Mouse (Mus musculus) ES-Bruce4 (cell line): ENCODE measurements at regions not wholly inside any gene's neighbourhood (a gene's known extent, or its start where the extent isn't known, plus 50 kb on each side); places are given as distances from the start of the nearest gene placed in this dataset.

Experiments
- H3K27ac ChIP-seq: 2 replicates; pipeline ENCODE4 v1.5.1; 2012; ENCODE audit warnings: low read length, inconsistent platforms; ENCODE audit not compliant: insufficient read depth
- H3K27me3 ChIP-seq: 2 replicates; pipeline ENCODE4 v1.6.1; 2012; ENCODE audit warnings: mild to moderate bottlenecking, low read length, inconsistent platforms; ENCODE audit not compliant: control insufficient read depth, poor library complexity, insufficient read depth, severe bottlenecking
- H3K36me3 ChIP-seq: 2 replicates; pipeline ENCODE4 v1.6.1; 2012; ENCODE audit warnings: inconsistent platforms, mild to moderate bottlenecking, low read length, moderate library complexity; ENCODE audit not compliant: control insufficient read depth, poor library complexity, insufficient read depth, severe bottlenecking
- H3K4me1 ChIP-seq: one replicate; pipeline ENCODE4 v1.8.1; 2011; ENCODE audit warnings: low read length; ENCODE audit not compliant: control insufficient read depth, insufficient read depth
- H3K4me3 ChIP-seq: 2 replicates; pipeline ENCODE4 v1.5.1; 2011; ENCODE audit warnings: low read depth, mild to moderate bottlenecking, low read length
- H3K9ac ChIP-seq: 2 replicates; pipeline ENCODE4 v1.6.1; 2012; ENCODE audit warnings: low read depth, mild to moderate bottlenecking, inconsistent platforms; ENCODE audit not compliant: poor library complexity, severe bottlenecking
- H3K9me3 ChIP-seq: replicated peaks from 2 replicates; pipeline ENCODE4 v1.6.1; 2012; ENCODE audit warnings: mild to moderate bottlenecking, low read length, inconsistent platforms; ENCODE audit not compliant: control insufficient read depth, poor library complexity, insufficient read depth, severe bottlenecking
- CTCF ChIP-seq: IDR thresholded peaks from one replicate; pipeline ENCODE4 v1.8.1; 2011; ENCODE audit warnings: low read depth, low read length
- EP300 ChIP-seq: IDR thresholded peaks from 2 replicates; pipeline ENCODE4 v1.6.1; 2011; ENCODE audit warnings: low read depth, low read length; ENCODE audit not compliant: insufficient read depth
- POLR2A ChIP-seq: IDR thresholded peaks from one replicate; pipeline ENCODE4 v1.8.1; 2011; ENCODE audit warnings: low read length; ENCODE audit not compliant: insufficient read depth

GRCm38 (mm10) chr10:8059769-8060168 lies 103.7 kb upstream of the Tab2 start:
- TF ChIP-seq CTCF (no peak), POLR2A (no peak), EP300 (no peak)
- no peak overlapping the region for H3K9ac ChIP-seq
- H3K4me1 ChIP-seq, result no peaks in the 10 kb centered on the region
- peaks cover 9% of the 10 kb centered on the region for H3K9me3 ChIP-seq
- no peaks in the 10 kb centered on the region for H3K36me3 ChIP-seq
- H3K27ac ChIP-seq, result no peak overlapping the region
- no peaks in the 10 kb centered on the region for H3K27me3 ChIP-seq
- no peak overlapping the region for H3K4me3 ChIP-seq

- Histone ChIP-seq H3K9ac (no peak overlapping the region), H3K27me3 (no peaks in the 10 kb centered on the region), H3K36me3 (no peaks in the 10 kb centered on the region), H3K4me1 (no peaks in the 10 kb centered on the region), H3K9me3 (peaks cover 9% of the 10 kb centered on the region), H3K4me3 (no peak overlapping the region), H3K27ac (no peak overlapping the region)
- TF ChIP-seq EP300, result no peak
- TF ChIP-seq POLR2A, result no peak
- TF ChIP-seq CTCF, result no peak
Observed at GRCm38 (mm10) chr10:8057855-8058254, 101.8 kb upstream of the Tab2 start.

GRCm38 (mm10) chr10:8055293-8055692 lies 99.3 kb upstream of the Tab2 start:
- Histone ChIP-seq H3K9me3 (peaks cover 9% of the 10 kb centered on the region), H3K4me1 (no peaks in the 10 kb centered on the region), H3K9ac (no peak overlapping the region), H3K27me3 (no peaks in the 10 kb centered on the region), H3K4me3 (no peak overlapping the region), H3K36me3 (no peaks in the 10 kb centered on the region), H3K27ac (no peak overlapping the region)
- TF ChIP-seq EP300 (no peak), CTCF (no peak)

- TF ChIP-seq EP300, result no peak
- TF ChIP-seq CTCF, result no peak
- TF ChIP-seq POLR2A, result no peak
- Histone ChIP-seq H3K4me3 (no peak overlapping the region), H3K27ac (no peak overlapping the region), H3K9ac (no peak overlapping the region), H3K4me1 (no peaks in the 10 kb centered on the region), H3K36me3 (no peaks in the 10 kb centered on the region), H3K27me3 (no peaks in the 10 kb centered on the region), H3K9me3 (no peaks in the 10 kb centered on the region)
Observed at GRCm38 (mm10) chr10:8043416-8044163, 87.6 kb upstream of the Tab2 start.

- TF ChIP-seq CTCF (no peak), POLR2A (no peak), EP300 (no peak)
- H3K27me3 ChIP-seq, result no peaks in the 10 kb centered on the region
- H3K4me1 ChIP-seq, result no peaks in the 10 kb centered on the region
- H3K9ac ChIP-seq, result no peak overlapping the region
- H3K27ac ChIP-seq, result no peak overlapping the region
- H3K36me3 ChIP-seq, result no peaks in the 10 kb centered on the region
- no peak overlapping the region for H3K4me3 ChIP-seq
- H3K9me3 ChIP-seq, result no peaks in the 10 kb centered on the region
Observed at GRCm38 (mm10) chr10:8042306-8042705, 86.3 kb upstream of the Tab2 start.

- no peak overlapping the region for H3K4me3 ChIP-seq
- H3K27ac ChIP-seq, result no peak overlapping the region
- H3K27me3 ChIP-seq, result no peaks in the 10 kb centered on the region
- H3K9me3 ChIP-seq, result no peaks in the 10 kb centered on the region
- TF ChIP-seq POLR2A (no peak), CTCF (no peak), EP300 (no peak)
- H3K36me3 ChIP-seq, result no peaks in the 10 kb centered on the region
- H3K9ac ChIP-seq, result no peak overlapping the region
- no peaks in the 10 kb centered on the region for H3K4me1 ChIP-seq
Observed at GRCm38 (mm10) chr10:8041790-8042189, 85.8 kb upstream of the Tab2 start.
